Mouse (Mus musculus): ENCODE measurements at regions not wholly inside any gene's neighbourhood (a gene's known extent, or its start where the extent isn't known, plus 50 kb on each side); places are given as distances from the start of the nearest gene placed in this dataset.
"Not testable (repeated sequence)": the region's sequence is repeated elsewhere in the genome, so short reads cannot be mapped to it uniquely, and the experiment has no call there.

GRCm38 (mm10) chr4:4708261-4708660 is 84.9 kb downstream of the Impad1 start:
- peak; percentile 32 for DNase-seq

- DNase-seq = no peak
Observed at GRCm38 (mm10) chr4:4699102-4699501, 94.1 kb downstream of the Impad1 start.

GRCm38 (mm10) chr4:4695413-4695812 is 97.7 kb downstream of the Impad1 start:
- DNase-seq = no peak

GRCm38 (mm10) chr4:4686920-4687319 is 106.2 kb downstream of the Impad1 start:
- DNase-seq = no peak

GRCm38 (mm10) chr4:4674607-4675006 is 118.5 kb downstream of the Impad1 start:
- no peak for DNase-seq

GRCm38 (mm10) chr4:4650251-4650650 is 142.9 kb downstream of the Impad1 start:
- peak; percentile 22 for DNase-seq

DNA sequence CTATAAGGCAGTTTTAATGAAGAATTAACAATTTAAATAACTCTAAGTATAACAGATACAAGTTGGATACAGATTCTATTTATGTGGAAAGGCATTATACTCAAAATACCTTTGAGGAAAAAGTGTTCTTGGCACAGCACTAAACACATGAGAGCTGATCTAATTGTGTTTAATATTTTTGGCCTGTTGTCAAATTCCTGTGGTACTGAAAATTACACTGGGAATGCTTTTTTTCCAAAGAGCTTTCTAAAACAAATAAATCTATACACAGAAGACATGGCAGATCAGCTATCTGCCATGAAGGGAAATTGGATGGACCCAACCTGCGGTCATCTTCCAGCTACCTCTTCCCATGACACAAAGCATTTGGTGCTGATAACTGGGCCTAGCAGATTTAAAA is 147.9 kb downstream of the Impad1 start:
- DNase-seq = no peak

DNA sequence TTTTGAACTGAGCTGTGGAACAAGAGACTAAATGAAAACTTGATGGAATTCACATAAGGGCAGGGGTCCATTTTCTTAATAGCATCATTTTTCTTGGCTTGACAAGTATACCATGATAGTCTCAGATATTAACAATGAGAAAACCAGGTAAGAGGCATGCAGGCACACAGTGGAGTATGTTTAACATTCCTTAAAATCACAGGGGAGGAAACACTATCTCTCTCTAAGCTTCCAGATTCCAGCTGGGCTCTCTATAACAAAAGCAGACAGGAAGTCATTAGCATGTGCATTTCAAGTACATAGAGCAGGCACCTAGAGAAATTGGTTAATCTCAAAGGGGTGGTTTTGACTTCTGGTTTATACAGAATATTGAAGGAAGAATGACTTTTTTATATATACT is 156.9 kb downstream of the Impad1 start:
- DNase-seq = no peak

DNA sequence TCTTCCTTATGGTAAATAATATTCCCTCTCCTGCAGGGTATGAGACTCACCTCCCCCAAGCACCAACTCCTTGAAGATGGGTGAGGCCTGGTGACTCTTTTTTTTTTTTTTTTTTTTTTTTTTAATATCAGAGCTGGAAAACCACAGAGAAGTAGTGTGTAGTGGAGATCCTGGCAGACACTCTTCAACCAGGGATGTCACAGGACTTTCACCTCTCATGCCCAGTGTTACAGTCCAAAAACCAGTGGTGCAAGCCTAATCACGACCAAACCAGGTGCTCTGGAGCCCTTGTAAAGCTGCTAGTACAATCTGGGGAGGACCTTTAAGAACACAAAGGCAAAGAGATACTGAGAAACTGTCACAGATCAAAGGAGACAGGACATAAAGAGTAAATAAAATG is 157.3 kb downstream of the Impad1 start:
- no peak for DNase-seq

DNA sequence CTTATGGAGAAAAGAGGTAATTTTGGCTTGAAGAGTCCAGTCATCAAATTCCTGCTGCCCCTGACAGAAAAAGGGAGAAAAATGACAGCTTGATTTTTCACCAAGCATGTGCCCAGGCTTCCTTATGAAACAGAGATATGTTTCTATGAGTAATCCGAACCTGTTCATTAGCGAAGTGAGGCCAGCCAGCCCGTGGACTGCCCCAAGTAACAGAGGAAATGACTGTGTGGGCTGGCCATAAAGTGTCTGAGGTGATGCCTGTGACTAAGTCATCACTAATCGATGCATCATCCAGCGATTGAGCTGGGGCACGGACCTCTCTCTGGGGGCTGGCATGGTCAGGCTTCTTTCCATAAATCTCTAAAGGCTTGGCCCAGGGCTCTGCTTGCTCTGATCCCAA is 157.8 kb downstream of the Impad1 start:
- no peak for DNase-seq

DNA sequence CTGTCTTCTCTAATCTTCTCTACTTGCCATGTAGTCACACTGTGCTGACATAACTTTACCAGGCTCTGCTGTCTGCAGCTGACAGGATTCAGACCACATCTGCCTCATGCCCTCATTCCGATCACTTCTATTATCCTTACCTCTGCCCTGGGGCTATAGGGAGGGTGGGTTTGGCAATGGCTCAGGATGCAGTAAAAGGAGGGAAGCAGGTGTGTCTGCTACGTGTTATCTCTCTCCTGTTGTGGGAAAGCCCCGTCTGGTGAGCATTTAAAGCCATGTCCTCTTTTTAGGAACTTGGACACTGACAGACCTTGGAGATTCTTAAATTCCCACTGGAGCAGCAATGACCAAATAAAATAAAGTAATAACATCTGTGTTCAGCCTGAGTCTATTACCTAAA is 158.5 kb downstream of the Impad1 start:
- DNase-seq = no peak

- DNase-seq = no peak
Observed at GRCm38 (mm10) chr4:4630750-4631149, 162.4 kb downstream of the Impad1 start.

- DNase-seq = no peak
Observed at GRCm38 (mm10) chr4:4629251-4629650, 163.9 kb downstream of the Impad1 start.

DNA sequence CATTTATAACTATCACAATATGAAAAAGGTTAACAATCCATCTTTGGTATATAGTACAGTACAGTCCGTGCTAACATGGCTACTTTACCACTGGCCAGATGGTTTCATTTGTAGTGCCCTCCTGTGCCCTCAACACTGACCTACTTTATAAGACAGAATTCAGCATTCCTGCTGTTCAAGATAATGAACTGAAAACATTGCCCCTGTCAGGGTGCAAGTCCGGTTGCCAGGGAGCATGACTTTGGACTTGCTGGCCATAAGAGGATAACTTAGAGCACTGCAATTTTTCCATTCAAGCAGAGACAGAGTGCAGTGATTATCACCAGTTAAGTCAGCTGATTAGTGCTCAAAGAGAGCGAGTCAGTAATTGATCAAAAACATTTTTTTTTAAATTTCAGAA is 169.3 kb downstream of the Impad1 start:
- no peak for DNase-seq

DNA sequence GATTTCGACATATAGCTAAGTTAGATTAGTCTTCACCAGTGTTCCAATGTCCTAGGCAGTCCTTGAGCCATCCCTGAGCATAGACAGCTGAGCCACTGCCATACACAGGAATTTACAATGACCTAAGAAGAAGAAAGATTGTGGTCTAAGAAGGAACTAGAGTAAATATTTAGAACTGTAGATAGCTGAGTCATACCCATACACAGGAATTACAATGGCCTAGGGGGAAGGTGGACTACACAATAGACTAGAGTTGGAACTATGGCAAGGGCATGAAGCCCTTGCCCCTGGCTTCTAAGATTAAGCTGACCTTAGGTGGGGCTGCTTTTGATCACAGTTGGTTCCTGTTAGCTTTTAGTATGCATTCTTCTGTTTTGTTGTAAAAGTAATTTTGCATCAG is 173.0 kb downstream of the Impad1 start:
- not testable (repeated sequence) for DNase-seq

- DNase-seq = no peak
Observed at GRCm38 (mm10) chr4:4614577-4614976, 178.6 kb downstream of the Impad1 start.
